Mouse (Mus musculus) heart, postnatal 0 days (tissue): Measurements from ENCODE around the gene Bco2. TPM values are rescaled to one million over a fixed set of nuclear protein-coding genes. Genes with fewer than 3 reads are reported as not detected.

Source experiments
- ATAC-seq: fragments of 200-750 bp; cut with Nextera tagmentation; 2 replicates; pipeline ENCODE4 v1.8.0; 2017; ENCODE audit warnings: low read depth, moderate number of reproducible peaks, moderate library complexity; ENCODE audit not compliant: insufficient read depth
- DNase-seq: peaks from one replicate; pipeline ENCODE4 v3.0.0-alpha.2; 2016; ENCODE audit warnings: low spot score
- H3K27ac ChIP-seq: fragments of 300-500 bp; sonication (generic); 2 replicates; pipeline ENCODE4 v1.5.1; 2014; ENCODE audit warnings: low read depth, mild to moderate bottlenecking
- H3K27me3 ChIP-seq: fragments of 300-500 bp; sonication (generic); 2 replicates; pipeline ENCODE4 v1.6.1; 2014; ENCODE audit warnings: low read length, mixed read lengths; ENCODE audit not compliant: control insufficient read depth, insufficient read depth
- H3K36me3 ChIP-seq: fragments of 300-500 bp; sonication (generic); replicated peaks from 2 replicates; pipeline ENCODE4 v1.6.1; 2014; ENCODE audit warnings: low read length, mixed read lengths; ENCODE audit not compliant: control insufficient read depth, insufficient read depth
- H3K4me1 ChIP-seq: fragments of 300-500 bp; sonication (generic); 2 replicates; pipeline ENCODE4 v1.6.1; 2014; ENCODE audit warnings: antibody characterized with exemption; ENCODE audit not compliant: control insufficient read depth, insufficient read depth
- H3K4me2 ChIP-seq: fragments of 300-500 bp; sonication (generic); 2 replicates; pipeline ENCODE4 v1.6.1; 2014; ENCODE audit warnings: low read depth, mild to moderate bottlenecking, low read length, moderate library complexity
- H3K4me3 ChIP-seq: fragments of 300-500 bp; sonication (generic); 2 replicates; pipeline ENCODE4 v1.5.1; 2014; ENCODE audit warnings: low read depth, low read length
- H3K9ac ChIP-seq: fragments of 300-500 bp; sonication (generic); replicated peaks from 2 replicates; pipeline ENCODE4 v1.6.1; 2014; ENCODE audit warnings: low read depth, low read length, mixed read lengths
- H3K9me3 ChIP-seq: fragments of 300-500 bp; sonication (generic); replicated peaks from 2 replicates; pipeline ENCODE4 v1.6.1; 2016; ENCODE audit warnings: low read length; ENCODE audit not compliant: control insufficient read depth
- CTCF ChIP-seq: IDR thresholded peaks from 2 replicates; pipeline ENCODE4 v1.5.1; 2016; ENCODE audit warnings: antibody characterized with exemption, control low read depth, low read depth
- EP300 ChIP-seq: IDR thresholded peaks from 2 replicates; pipeline ENCODE4 v1.6.1; 2016; ENCODE audit warnings: antibody characterized with exemption, low read depth
- WGBS: fragments of 180-500 bp; shearing (Covaris S2); extraction: QIAGEN DNeasy Blood & Tissue Kit; methylation state at CpG from one replicate; pipeline ENCODE4 v1.1.7; 2014; 5-methylcytosine and 5-hydroxymethylcytosine counted together
- polyA plus RNA-seq: library from polyadenylated mRNA; unstranded; fragments of >200 nt; fragmentation: Nextera tagmentation; extraction: Ambion mirVana; gene quantifications from 2 replicates; pipeline ENCODE4 v1.2.1, GENCODE M21; 2015
- total RNA-seq: library from RNA; depleted of rRNA; stranded (reverse); fragments of >200 nt; gene quantifications from 2 replicates; pipeline ENCODE4 v1.2.3, GENCODE M21; 2014; ENCODE audit warnings: low replicate concordance; rRNA removed

Bco2 gene
- total and polyA plus RNA-seq, 2 experiments from 2014 or later: 0.07 TPM; not detected in 1

GRCm38 (mm10) chr9:50493777-50494176, 61.2 kb downstream of the Bco2 start:
- H3K4me3 ChIP-seq: no peak overlapping the region
- 0 out of 2 replicates have a peak, but pooled peaks cover 4% of the 10 kb centered on the region for H3K4me1 ChIP-seq
- no peak overlapping the region for H3K4me2 ChIP-seq
- no peaks in the 10 kb centered on the region for H3K27me3 ChIP-seq
- no peak overlapping the region for H3K9ac ChIP-seq
- ATAC-seq (no peak), DNase-seq (no peak)
- WGBS: 72% methylated on average over 2 of the region's 2 CpGs
- no peaks in the 10 kb centered on the region for H3K9me3 ChIP-seq
- no peak overlapping the region for H3K27ac ChIP-seq
- H3K36me3 ChIP-seq: no peaks in the 10 kb centered on the region
- TF ChIP-seq CTCF: no peak
- no peak for TF ChIP-seq EP300

- ATAC-seq (no peak), DNase-seq (no peak)
- Histone ChIP-seq H3K9ac (no peak overlapping the region), H3K4me2 (no peak overlapping the region), H3K9me3 (no peaks in the 10 kb centered on the region), H3K36me3 (no peaks in the 10 kb centered on the region), H3K4me3 (no peak overlapping the region), H3K27me3 (no peaks in the 10 kb centered on the region), H3K4me1 (0 out of 2 replicates have a peak, but pooled peaks cover 4% of the 10 kb centered on the region), H3K27ac (no peak overlapping the region)
- no peak for TF ChIP-seq CTCF
- no peak for TF ChIP-seq EP300
- 61% methylated on average over 2 of the region's 2 CpGs for WGBS
Measured at GRCm38 (mm10) chr9:50491531-50492045, 63.4 kb downstream of the Bco2 start.

DNA sequence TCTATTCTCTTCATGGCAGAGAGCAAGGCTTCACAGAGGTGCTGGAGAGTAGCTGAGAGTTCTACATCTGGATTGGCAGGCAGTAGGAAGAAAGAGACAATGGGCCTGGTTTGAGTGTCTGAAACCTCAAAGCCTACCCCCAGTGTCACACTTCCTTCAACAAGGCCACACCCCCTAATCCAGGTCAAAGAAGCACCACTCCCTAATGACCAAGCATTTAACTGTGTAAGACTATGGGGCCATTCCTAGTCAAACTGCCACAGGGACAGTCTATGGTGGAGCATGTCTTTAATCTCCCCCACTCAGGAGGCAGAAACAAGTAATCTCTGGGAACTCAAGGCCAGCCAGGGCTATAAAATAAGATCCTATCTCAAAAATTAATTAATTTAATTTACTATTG, 64.1 kb downstream of the Bco2 start:
- ATAC-seq: no peak
- TF ChIP-seq CTCF (no peak), EP300 (no peak)
- 0 out of 2 replicates have a peak, but pooled peaks cover 4% of the 10 kb centered on the region for H3K4me1 ChIP-seq
- no peaks in the 10 kb centered on the region for H3K27me3 ChIP-seq
- H3K27ac ChIP-seq: no peak overlapping the region
- no peak overlapping the region for H3K4me3 ChIP-seq
- no peak for DNase-seq
- no peak overlapping the region for H3K9ac ChIP-seq
- H3K9me3 ChIP-seq: no peaks in the 10 kb centered on the region
- no peaks in the 10 kb centered on the region for H3K36me3 ChIP-seq
- no peak overlapping the region for H3K4me2 ChIP-seq

GRCm38 (mm10) chr9:50485521-50485920, 69.5 kb downstream of the Bco2 start:
- Histone ChIP-seq H3K4me1 (no peaks in the 10 kb centered on the region), H3K9me3 (no peaks in the 10 kb centered on the region), H3K9ac (no peak overlapping the region), H3K36me3 (no peaks in the 10 kb centered on the region), H3K27me3 (no peaks in the 10 kb centered on the region), H3K4me3 (no peak overlapping the region), H3K4me2 (peak overlapping the region; percentile 48), H3K27ac (no peak overlapping the region)
- DNase-seq (no peak), ATAC-seq (no peak)
- no peak for TF ChIP-seq CTCF
- no peak for TF ChIP-seq EP300
- 16% methylated on average over 10 of the region's 10 CpGs for WGBS

Other genes starting within 250 kb of the Bco2 start
- gene Rpl10-ps3, start 210.2 kb downstream of the Bco2 start, total RNA-seq: 275 and 362 TPM in 2 replicates
- gene Rpl10-ps3, start 210.2 kb downstream of the Bco2 start, polyA plus RNA-seq: 126 and 132 TPM in 2 replicates
- gene Plet1, start 60.7 kb downstream of the Bco2 start, total RNA-seq: 3.7 and 7.0 TPM in 2 replicates
- gene Plet1, start 60.7 kb downstream of the Bco2 start, polyA plus RNA-seq: 1.2 and 1.3 TPM in 2 replicates
- gene Pts, start 26.5 kb downstream of the Bco2 start, total RNA-seq: 29.7 and 147 TPM in 2 replicates
- 93.1 and 97.8 TPM in 2 replicates for gene Pts, start 26.5 kb downstream of the Bco2 start, polyA plus RNA-seq
- gene Il18, start 354 bp downstream of the Bco2 start, total RNA-seq: 0.46 and 2.4 TPM in 2 replicates
- 2.9 and 4.7 TPM in 2 replicates for gene Il18, start 354 bp downstream of the Bco2 start, polyA plus RNA-seq
- not detected in 2 replicates for gene Tex12, start 6.1 kb upstream of the Bco2 start, total RNA-seq
- not detected in 2 replicates for gene Tex12, start 6.1 kb upstream of the Bco2 start, polyA plus RNA-seq
- gene Sdhd, start 48.6 kb upstream of the Bco2 start, total RNA-seq: 980 and 992 TPM in 2 replicates
- 1,236 and 1,240 TPM in 2 replicates for gene Sdhd, start 48.6 kb upstream of the Bco2 start, polyA plus RNA-seq
- gene Timm8b, start 48.7 kb upstream of the Bco2 start, total RNA-seq: 115 and 163 TPM in 2 replicates
- gene Timm8b, start 48.7 kb upstream of the Bco2 start, polyA plus RNA-seq: 445 and 461 TPM in 2 replicates
- gene Pih1d2, start 62.1 kb upstream of the Bco2 start, total RNA-seq: 0.27 TPM in 1 of 2 replicates, not detected in the other
- gene Pih1d2, start 62.1 kb upstream of the Bco2 start, polyA plus RNA-seq: 1.2 and 1.5 TPM in 2 replicates
- 10.0 and 14.5 TPM in 2 replicates for gene Nkapd1, start 62.3 kb upstream of the Bco2 start, total RNA-seq
- gene Nkapd1, start 62.3 kb upstream of the Bco2 start, polyA plus RNA-seq: 13.4 and 14.3 TPM in 2 replicates
- gene Dlat, start 104.6 kb upstream of the Bco2 start, total RNA-seq: 155 and 215 TPM in 2 replicates
- 203 and 204 TPM in 2 replicates for gene Dlat, start 104.6 kb upstream of the Bco2 start, polyA plus RNA-seq
- 7.7 and 19.8 TPM in 2 replicates for gene Dixdc1, start 184.3 kb upstream of the Bco2 start, total RNA-seq
- 6.9 and 7.1 TPM in 2 replicates for gene Dixdc1, start 184.3 kb upstream of the Bco2 start, polyA plus RNA-seq
- 3.6 and 4.8 TPM in 2 replicates for gene 2310030G06Rik, start 191.4 kb upstream of the Bco2 start, total RNA-seq
- 10.6 and 11.0 TPM in 2 replicates for gene 2310030G06Rik, start 191.4 kb upstream of the Bco2 start, polyA plus RNA-seq
- 758 and 766 TPM in 2 replicates for gene Cryab, start 196.1 kb upstream of the Bco2 start, total RNA-seq
- 1,736 and 1,781 TPM in 2 replicates for gene Cryab, start 196.1 kb upstream of the Bco2 start, polyA plus RNA-seq
- 241 and 266 TPM in 2 replicates for gene Hspb2, start 197.2 kb upstream of the Bco2 start, total RNA-seq
- gene Hspb2, start 197.2 kb upstream of the Bco2 start, polyA plus RNA-seq: 309 and 313 TPM in 2 replicates
- 7.4 and 10.0 TPM in 2 replicates for gene Fdxacb1, start 213.1 kb upstream of the Bco2 start, total RNA-seq
- gene Fdxacb1, start 213.1 kb upstream of the Bco2 start, polyA plus RNA-seq: 7.9 and 8.1 TPM in 2 replicates
- gene Alg9, start 219.8 kb upstream of the Bco2 start, total RNA-seq: 23.9 and 24.2 TPM in 2 replicates
- 11.4 and 11.9 TPM in 2 replicates for gene Alg9, start 219.8 kb upstream of the Bco2 start, polyA plus RNA-seq
- 8.0 and 39.5 TPM in 2 replicates for gene 1110032A03Rik, start 220.3 kb upstream of the Bco2 start, total RNA-seq
- 32.6 and 36.8 TPM in 2 replicates for gene 1110032A03Rik, start 220.3 kb upstream of the Bco2 start, polyA plus RNA-seq